Mouse (Mus musculus) ES-E14 (cell line): Measurements from ENCODE around the gene D10Wsu102e. TPM values are rescaled to one million over a fixed set of nuclear protein-coding genes. Genes with fewer than 3 reads are reported as not detected.
A peak's percentile ranks its signal among the peaks of the same experiment; 100 is the strongest.

Experiments
- DNase-seq: peaks from one replicate; pipeline ENCODE4 v3.0.0-alpha.2; 2013; ENCODE audit warnings: low read depth, low spot score
- H3K27ac ChIP-seq: 2 replicates; pipeline ENCODE4 v1.5.1; 2012; ENCODE audit warnings: low read depth, mild to moderate bottlenecking, low read length, moderate library complexity, mixed read lengths; ENCODE audit not compliant: poor library complexity, insufficient read depth, severe bottlenecking
- H3K36me3 ChIP-seq: 2 replicates; pipeline ENCODE4 v1.6.1; 2012; ENCODE audit warnings: mild to moderate bottlenecking, low read length, moderate library complexity, mixed read lengths; ENCODE audit not compliant: control insufficient read depth, poor library complexity, insufficient read depth, severe bottlenecking
- H3K4me1 ChIP-seq, 2 experiments: fragments of 150-350 bp in 1 of 2; sonication (generic) in 1 of 2; 2 replicates each; pipeline ENCODE4 v1.6.1; 2012; ENCODE audit warnings: low read length in 2 of 2, mild to moderate bottlenecking in 1 of 2, mixed read lengths in 1 of 2; ENCODE audit not compliant: control insufficient read depth in 2 of 2, insufficient read depth in 2 of 2, poor library complexity in 1 of 2
- H3K4me3 ChIP-seq, 2 experiments: fragments of 150-350 bp in 1 of 2; sonication (generic) in 1 of 2; 2 replicates each; pipeline ENCODE4 v1.5.1; 2012; ENCODE audit warnings: low read length in 2 of 2, low read depth in 1 of 2, mild to moderate bottlenecking in 1 of 2, mixed read lengths in 1 of 2; ENCODE audit not compliant: insufficient read depth in 1 of 2, poor library complexity in 1 of 2, severe bottlenecking in 1 of 2
- H3K9ac ChIP-seq: 2 replicates; pipeline ENCODE4 v1.6.1; 2012; ENCODE audit warnings: low read depth, mild to moderate bottlenecking, low read length, mixed read lengths; ENCODE audit not compliant: poor library complexity, insufficient read depth, severe bottlenecking
- H3K9me3 ChIP-seq: fragments of 150-350 bp; sonication (generic); 2 replicates; pipeline ENCODE4 v1.6.1; 2012; ENCODE audit warnings: low read depth, mild to moderate bottlenecking, low read length; ENCODE audit not compliant: control insufficient read depth, insufficient read depth
- CHD2 ChIP-seq: IDR thresholded peaks from 2 replicates; pipeline ENCODE4 v1.6.1; 2014; ENCODE audit warnings: mild to moderate bottlenecking, low read depth, low read length, inconsistent platforms
- HCFC1 ChIP-seq: IDR thresholded peaks from 2 replicates; pipeline ENCODE4 v1.6.1; 2012; ENCODE audit warnings: low read length, inconsistent platforms, borderline replicate concordance; ENCODE audit not compliant: insufficient read depth
- MAFK ChIP-seq: IDR thresholded peaks from 2 replicates; pipeline ENCODE4 v1.6.1; 2014; ENCODE audit warnings: mild to moderate bottlenecking, low read depth, low read length, inconsistent platforms; ENCODE audit not compliant: insufficient read depth
- ZC3H11A ChIP-seq: IDR thresholded peaks from 2 replicates; pipeline ENCODE4 v1.6.1; 2012; ENCODE audit warnings: low read depth, mild to moderate bottlenecking, inconsistent platforms, low read length, borderline replicate concordance
- ZNF384 ChIP-seq: IDR thresholded peaks from 2 replicates; pipeline ENCODE4 v1.6.1; 2012; ENCODE audit warnings: low read depth, low read length, inconsistent platforms
- in situ Hi-C, 2 experiments: fragments of 600-800 bp; cut with MboI; formaldehyde crosslinking; loops; one replicate each; pipeline ENCODE4 v1.15.1; 2025; ENCODE audit warnings: low sequenced_read_pairs in 2 of 2, inconsistent platforms in 1 of 2; ENCODE audit not compliant: unreplicated experiment in 2 of 2
- total RNA-seq: library from RNA; depleted of rRNA; stranded (reverse); fragments of 300-350 nt; gene quantifications from 2 replicates; pipeline ENCODE4 v1.2.3, GENCODE M21; 2012

D10Wsu102e gene
- total RNA-seq, 1 experiment = 4.5 TPM

GRCm38 (mm10) chr10:83354333-83354719, 5.7 kb upstream of the D10Wsu102e start:
- no peak overlapping the region for H3K27ac ChIP-seq
- H3K4me1 ChIP-seq = 0 out of 4 replicates have a peak, but pooled peaks cover 0 to under 1% of the 10 kb centered on the region in 2 experiments
- DNase-seq = no peak
- H3K9me3 ChIP-seq = no peaks in the 10 kb centered on the region
- H3K4me3 ChIP-seq = no peak overlapping the region
- no peak overlapping the region; the same call in 1 of the 2 replicates for H3K9ac ChIP-seq
- H3K36me3 ChIP-seq = no peaks in the 10 kb centered on the region
- no peak for TF ChIP-seq ZC3H11A
- TF ChIP-seq HCFC1 = no peak
- TF ChIP-seq ZNF384 = no peak
- TF ChIP-seq MAFK = no peak
- TF ChIP-seq CHD2 = no peak
- in situ Hi-C loops = no loop called here

- in situ Hi-C loops = no loop called here
- Histone ChIP-seq H3K36me3 (no peaks in the 10 kb centered on the region), H3K9ac (no peak overlapping the region), H3K4me1 (peaks cover 0 to 6% of the 10 kb centered on the region in 2 experiments; a peak in 1 of 4 replicates), H3K27ac (no peak overlapping the region), H3K4me3 (no peak overlapping the region), H3K9me3 (no peaks in the 10 kb centered on the region)
- no peak for DNase-seq
- TF ChIP-seq ZC3H11A (no peak), ZNF384 (no peak), HCFC1 (no peak), CHD2 (no peak), MAFK (no peak)
These were observed 3.6 kb upstream of the D10Wsu102e start for GRCm38 (mm10) chr10:83356416-83356815.

- no peak for TF ChIP-seq ZC3H11A
- no peak for TF ChIP-seq MAFK
- TF ChIP-seq HCFC1 = no peak
- no peak for TF ChIP-seq ZNF384
- TF ChIP-seq CHD2 = no peak
- Histone ChIP-seq H3K4me1 (peaks cover 3 to 7% of the 10 kb centered on the region in 2 experiments; a peak in 2 of 4 replicates), H3K36me3 (peaks cover 19% of the 10 kb centered on the region), H3K4me3 (peak overlapping the region; percentile 39 to 82; a peak in 3 of 4 replicates), H3K9ac (peak overlapping the region; percentile 64; the same call in 1 of the 2 replicates), H3K27ac (no peak overlapping the region), H3K9me3 (no peaks in the 10 kb centered on the region)
- in situ Hi-C loops = no loop called here
- no peak for DNase-seq
These were observed 570 bp upstream of the D10Wsu102e start for GRCm38 (mm10) chr10:83359451-83359850.

GRCm38 (mm10) chr10:83360356-83360755, 335 bp downstream of the D10Wsu102e start:
- DNase-seq = no peak
- no peaks in the 10 kb centered on the region for H3K9me3 ChIP-seq
- peak overlapping the region; percentile 48; the same call in 1 of the 2 replicates for H3K27ac ChIP-seq
- H3K4me3 ChIP-seq = peak overlapping the region; percentile 82 to 99
- peaks cover 25% of the 10 kb centered on the region for H3K36me3 ChIP-seq
- H3K4me1 ChIP-seq = peaks cover 3 to 7% of the 10 kb centered on the region in 2 experiments; a peak in 2 of 4 replicates
- in situ Hi-C loops = no loop called here
- peak overlapping the region; percentile 91 for H3K9ac ChIP-seq
- TF ChIP-seq ZNF384 (no peak), HCFC1 (no peak), MAFK (no peak), CHD2 (no peak), ZC3H11A (no peak)
